33 mouse cellular contexts compared by ENCODE assay signal in genomic region chr13:114469945-114470344, GRCm38 (mm10). TPM values are rescaled to one million over a fixed set of nuclear protein-coding genes. Genes with fewer than 3 reads are reported as not detected.
"Had no signal": no experiment of that assay in that cellular context is flagged by ENCODE, and none has a peak within 500 bp of the region (broad histone marks: within the 10 kb centered on the region; RNA-seq: fewer than 3 reads in every experiment).

No protein-coding gene starts in this region.

- H3K9me3 ChIP-seq: limb, embryonic 10.5 days; limb, embryonic 12.5 days; limb, embryonic 13.5 days; limb, embryonic 15.5 days; liver, embryonic 12.5 days; liver, embryonic 13.5 days; liver, embryonic 15.5 days; lung, embryonic 15.5 days; midbrain, embryonic 10.5 days; midbrain, embryonic 12.5 days; midbrain, embryonic 13.5 days; midbrain, embryonic 15.5 days; neural tube, embryonic 12.5 days had no signal

- H3K4me1 ChIP-seq: limb, embryonic 10.5 days; limb, embryonic 12.5 days; limb, embryonic 13.5 days; limb, embryonic 15.5 days; liver, embryonic 12.5 days; liver, embryonic 13.5 days; liver, embryonic 15.5 days; lung, embryonic 15.5 days; megakaryocyte, embryonic 14.5 days; midbrain, embryonic 10.5 days; midbrain, embryonic 12.5 days; midbrain, embryonic 13.5 days; midbrain, embryonic 15.5 days; neural tube, embryonic 12.5 days had no signal

- H3K27me3 ChIP-seq: limb, embryonic 12.5 days; limb, embryonic 13.5 days; limb, embryonic 15.5 days; liver, embryonic 12.5 days; liver, embryonic 13.5 days; liver, embryonic 15.5 days; lung, embryonic 15.5 days; megakaryocyte, embryonic 14.5 days; midbrain, embryonic 12.5 days; midbrain, embryonic 13.5 days; midbrain, embryonic 15.5 days; neural tube, embryonic 12.5 days had no signal

- ATAC-seq: liver, embryonic 12.5 days; liver, postnatal 0 days; lung, postnatal 0 days; midbrain, embryonic 13.5 days; midbrain, embryonic 15.5 days; midbrain, embryonic 16.5 days had no signal

- H3K4me3 ChIP-seq: left cerebral cortex, adult 2 months; limb, embryonic 10.5 days; limb, embryonic 12.5 days; limb, embryonic 13.5 days; limb, embryonic 15.5 days; liver, embryonic 12.5 days; liver, embryonic 13.5 days; liver, embryonic 15.5 days; lung, embryonic 15.5 days; megakaryocyte, embryonic 14.5 days; midbrain, embryonic 10.5 days; midbrain, embryonic 12.5 days; midbrain, embryonic 13.5 days; midbrain, embryonic 15.5 days; myocyte; neural tube, embryonic 12.5 days had no signal

- DNase-seq: left cerebral cortex, postnatal 4 days; liver; liver, embryonic 13.5 days; liver, postnatal 0 days; lung, adult 18-20 months; lung, embryonic 14.5 days; lung, postnatal 10 days; lung, postnatal 14 days; lung, postnatal 36 days; lung, postnatal 4 days; midbrain, embryonic 14.5 days had no signal

- H3K4me2 ChIP-seq: limb, embryonic 12.5 days; limb, embryonic 13.5 days; limb, embryonic 15.5 days; liver, embryonic 12.5 days; liver, embryonic 13.5 days; liver, embryonic 15.5 days; lung, embryonic 14.5 days; lung, embryonic 15.5 days; midbrain, embryonic 11.5 days; midbrain, embryonic 12.5 days; midbrain, embryonic 13.5 days; midbrain, embryonic 15.5 days; neural tube, embryonic 12.5 days had no signal

- H3K9ac ChIP-seq: limb, embryonic 12.5 days; limb, embryonic 13.5 days; limb, embryonic 15.5 days; liver, embryonic 12.5 days; liver, embryonic 13.5 days; liver, embryonic 14.5 days; liver, embryonic 15.5 days; liver, postnatal 0 days; lung, embryonic 14.5 days; lung, embryonic 15.5 days; midbrain, embryonic 12.5 days; midbrain, embryonic 13.5 days; midbrain, embryonic 15.5 days; neural tube, embryonic 12.5 days had no signal

- H3K36me3 ChIP-seq: limb, embryonic 10.5 days; limb, embryonic 12.5 days; limb, embryonic 13.5 days; limb, embryonic 15.5 days; liver, embryonic 12.5 days; liver, embryonic 13.5 days; liver, embryonic 15.5 days; lung, embryonic 15.5 days; midbrain, embryonic 10.5 days; midbrain, embryonic 12.5 days; midbrain, embryonic 13.5 days; midbrain, embryonic 15.5 days; neural tube, embryonic 12.5 days had no signal

- H3K27ac ChIP-seq: left cerebral cortex, adult 2 months; limb, embryonic 10.5 days; limb, embryonic 12.5 days; limb, embryonic 13.5 days; limb, embryonic 15.5 days; liver, embryonic 12.5 days; liver, embryonic 13.5 days; liver, embryonic 14.5 days; liver, embryonic 15.5 days; lung, embryonic 15.5 days; macrophage; midbrain, embryonic 10.5 days; midbrain, embryonic 12.5 days; midbrain, embryonic 13.5 days; midbrain, embryonic 15.5 days; neural tube, embryonic 12.5 days had no signal

RNA-seq across cellular contexts. Expression of gene Fst, which starts 11.2 kb away (rescaled TPM):
- total RNA-seq: megakaryocyte-erythroid progenitor cell, adult 5-6 weeks; monocyte, adult 5-6 weeks had no signal
- polyA plus RNA-seq: macrophage had no signal
